Mouse (Mus musculus): ENCODE measurements around the gene Rnf126. TPM values are rescaled to one million over a fixed set of nuclear protein-coding genes. Genes with fewer than 3 reads are reported as not detected.
"Not testable (repeated sequence)": the region's sequence is repeated elsewhere in the genome, so short reads cannot be mapped to it uniquely, and the experiment has no call there.

The Rnf126 gene
- total RNA-seq, 1 experiment from 2014 or later: 59.5 TPM

- no peak for DNase-seq
Measured at GRCm38 (mm10) chr10:79765228-79765745, 1.5 kb downstream of the Rnf126 start.

GRCm38 (mm10) chr10:79764234-79764633 lies 2.5 kb downstream of the Rnf126 start:
- no peak for DNase-seq

DNA sequence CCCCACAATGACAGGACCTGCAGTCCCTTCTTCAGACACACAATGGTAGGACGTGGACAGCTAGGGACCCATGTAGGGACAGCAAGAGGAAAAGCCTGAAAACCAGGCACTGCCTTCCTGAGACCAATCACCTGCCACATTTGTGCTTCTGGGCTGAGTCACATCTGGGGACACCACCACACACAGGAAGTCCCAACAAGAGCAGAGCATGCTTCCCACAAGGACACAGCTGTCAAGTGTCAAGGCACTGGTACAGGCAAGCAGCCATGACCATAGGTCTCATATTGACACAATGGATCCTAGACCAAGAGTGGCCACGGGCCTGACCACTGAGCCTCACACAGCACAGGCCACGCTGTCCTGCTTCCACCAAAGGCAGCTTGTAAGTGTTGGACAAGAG lies 3.9 kb downstream of the Rnf126 start:
- no peak for DNase-seq

DNA sequence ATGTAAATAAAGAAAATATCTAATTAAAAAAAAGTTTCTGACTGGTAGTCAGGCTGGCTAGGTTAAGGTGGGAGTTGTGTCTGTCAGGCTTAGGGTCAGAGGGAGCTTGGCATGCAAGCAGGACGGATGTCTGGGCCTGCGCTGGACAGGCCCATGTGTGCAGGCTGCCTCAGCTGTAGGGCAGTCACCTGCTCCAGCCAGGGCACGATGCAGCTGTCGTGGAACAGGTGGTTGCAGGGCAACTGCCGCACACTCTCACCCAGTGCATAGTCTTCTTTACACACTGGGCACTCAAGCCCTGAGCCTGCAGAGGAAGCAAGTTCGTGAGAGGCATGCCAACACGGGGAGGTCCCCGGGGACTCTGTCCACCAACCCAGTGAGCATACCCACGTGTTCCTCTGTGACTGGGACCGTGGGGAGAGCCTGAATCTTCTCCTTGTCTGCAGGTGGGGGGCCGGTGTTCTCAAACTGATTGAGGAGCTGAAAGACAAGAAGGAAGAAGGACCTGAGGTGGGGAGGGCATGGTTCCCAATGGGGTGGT lies 6.1 kb downstream of the Rnf126 start:
- no peak for DNase-seq

DNA sequence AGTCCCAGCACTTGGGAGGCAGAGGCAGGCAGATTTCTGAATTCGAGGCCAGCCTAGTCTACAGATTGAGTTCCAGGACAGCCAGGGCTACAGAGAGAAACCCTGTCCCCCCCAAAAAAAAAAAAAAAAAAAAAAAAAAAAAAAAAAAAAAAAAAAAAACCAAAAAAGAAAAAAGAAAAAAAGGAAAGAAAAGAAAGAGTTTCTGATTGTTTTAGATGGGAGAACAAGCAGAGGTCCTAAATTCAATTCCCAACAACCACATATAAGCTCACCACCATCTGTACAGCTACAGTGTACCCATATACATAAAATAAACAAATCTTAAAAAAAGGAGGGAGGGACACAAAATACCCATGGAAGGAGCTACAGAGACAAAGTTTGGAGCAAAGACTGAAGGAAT lies 7.1 kb downstream of the Rnf126 start:
- not testable (repeated sequence) for DNase-seq

DNA sequence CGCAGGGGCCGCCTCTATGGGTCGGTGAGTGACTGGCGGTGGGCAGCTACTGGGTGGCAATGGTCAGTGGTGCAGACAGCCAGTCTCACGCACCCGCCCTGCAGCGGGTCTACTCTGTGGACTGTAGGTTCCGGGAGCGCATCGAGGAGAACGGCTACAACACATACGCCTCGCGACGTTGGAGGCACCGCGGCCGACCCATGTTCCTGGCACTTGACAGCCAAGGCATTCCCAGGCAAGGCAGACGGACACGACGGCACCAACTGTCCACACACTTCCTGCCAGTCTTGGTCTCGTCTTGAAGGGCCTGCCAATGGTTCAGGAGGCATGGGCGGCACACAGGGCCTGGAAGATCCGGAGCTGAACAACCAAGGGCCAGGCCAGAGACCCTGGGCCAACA lies 10.1 kb downstream of the Rnf126 start:
- no peak for DNase-seq

GRCm38 (mm10) chr10:79755854-79756253 lies 10.9 kb downstream of the Rnf126 start:
- no peak for DNase-seq

DNA sequence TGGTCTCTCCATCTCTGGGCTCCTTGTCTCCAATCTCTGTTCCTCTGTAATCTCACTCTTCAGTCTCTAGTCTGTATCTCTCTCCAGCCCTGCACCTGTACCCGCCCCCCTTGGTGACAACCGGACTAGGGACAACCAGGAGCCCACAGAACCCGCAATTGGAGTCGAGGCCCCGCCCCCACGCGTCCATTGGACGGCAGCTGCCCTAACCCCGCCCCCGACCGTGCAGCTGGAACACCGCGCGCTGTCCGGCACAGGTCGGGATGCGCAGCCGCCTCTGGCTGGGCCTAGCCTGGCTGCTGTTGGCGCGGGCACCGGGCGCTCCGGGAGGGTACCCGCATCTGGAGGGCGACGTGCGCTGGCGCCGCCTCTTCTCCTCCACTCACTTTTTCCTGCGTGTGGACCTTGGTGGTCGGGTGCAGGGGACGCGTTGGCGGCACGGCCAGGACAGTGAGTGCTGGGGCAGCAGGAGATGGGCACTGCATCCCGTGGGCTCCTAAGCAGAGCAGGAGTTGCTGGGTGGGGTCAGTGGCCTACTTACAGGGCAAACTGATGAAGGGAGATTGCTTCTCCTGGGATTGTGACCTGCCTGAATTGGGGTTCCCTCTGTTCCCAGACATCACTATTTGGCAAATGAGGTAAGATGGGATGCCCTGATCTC lies 11.8 kb downstream of the Rnf126 start, which contains the start of gene Fgf22:
Fgf22 (plus strand) TSS at position 221 of the 661 bp plus-strand sequence.
- DNase-seq: peak; percentile 85

GRCm38 (mm10) chr10:79748496-79748895 lies 18.3 kb downstream of the Rnf126 start:
- no peak for DNase-seq

- DNase-seq: no peak
Measured at GRCm38 (mm10) chr10:79746774-79747151, 20.0 kb downstream of the Rnf126 start.

- peak; percentile 92 for DNase-seq
Measured at GRCm38 (mm10) chr10:79745898-79746773, 20.6 kb downstream of the Rnf126 start, which contains the start of gene Polrmt. Polrmt (minus strand) TSS chr10:79746581.

DNA sequence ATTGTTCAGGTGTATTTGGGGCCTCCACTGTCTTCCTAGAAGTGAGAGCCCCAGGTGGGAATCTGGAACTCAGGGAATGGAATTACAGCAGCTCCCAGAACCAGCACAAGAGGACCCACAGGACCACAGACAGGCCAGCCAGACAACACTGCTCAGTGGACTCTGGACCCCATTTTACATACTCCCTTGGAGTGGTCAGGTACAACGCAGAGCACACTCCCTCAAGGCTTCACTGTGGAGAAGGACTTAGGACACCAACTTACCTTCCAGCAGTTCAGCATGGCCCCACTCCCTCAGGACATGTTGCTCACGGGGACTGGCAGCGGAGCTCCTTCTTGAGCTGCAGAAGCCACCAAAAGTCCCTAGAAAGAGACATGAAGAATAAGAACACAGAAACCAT lies 21.3 kb downstream of the Rnf126 start:
- no peak for DNase-seq

DNA sequence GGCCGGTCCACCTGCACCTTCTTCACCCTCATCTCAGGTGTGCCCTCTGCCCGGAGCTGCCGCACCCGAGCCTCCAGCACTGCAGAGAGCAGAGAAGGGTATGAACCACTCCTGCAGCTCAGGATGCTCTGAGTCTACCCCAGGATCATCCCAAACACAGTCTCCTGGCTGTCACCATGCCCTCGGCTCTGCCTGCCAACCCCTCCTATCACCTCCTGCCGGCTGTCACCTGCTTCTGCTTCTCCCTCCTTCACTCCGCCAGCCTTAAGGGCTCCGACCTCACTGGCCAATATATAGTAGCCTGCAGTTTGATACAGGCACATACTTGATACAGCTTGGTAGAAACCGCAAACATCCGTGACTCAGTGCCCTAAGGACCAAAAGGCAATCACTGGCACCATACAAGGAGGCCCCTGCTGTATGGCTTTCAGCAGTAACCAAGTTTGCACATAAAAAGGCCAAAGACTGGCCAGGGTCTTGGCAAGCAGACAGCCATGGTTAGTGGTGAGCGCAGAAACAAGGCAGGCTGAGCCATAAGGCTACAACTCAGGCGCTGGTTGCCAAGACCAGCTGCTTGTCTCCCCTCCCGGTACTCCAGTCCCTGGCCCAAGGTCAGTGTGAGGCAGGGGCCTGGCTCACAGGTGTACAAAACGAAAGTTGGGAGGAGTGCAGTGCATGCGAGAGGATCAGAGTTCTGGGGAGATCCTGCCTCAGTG lies 22.9 kb downstream of the Rnf126 start:
- DNase-seq: no peak

DNA sequence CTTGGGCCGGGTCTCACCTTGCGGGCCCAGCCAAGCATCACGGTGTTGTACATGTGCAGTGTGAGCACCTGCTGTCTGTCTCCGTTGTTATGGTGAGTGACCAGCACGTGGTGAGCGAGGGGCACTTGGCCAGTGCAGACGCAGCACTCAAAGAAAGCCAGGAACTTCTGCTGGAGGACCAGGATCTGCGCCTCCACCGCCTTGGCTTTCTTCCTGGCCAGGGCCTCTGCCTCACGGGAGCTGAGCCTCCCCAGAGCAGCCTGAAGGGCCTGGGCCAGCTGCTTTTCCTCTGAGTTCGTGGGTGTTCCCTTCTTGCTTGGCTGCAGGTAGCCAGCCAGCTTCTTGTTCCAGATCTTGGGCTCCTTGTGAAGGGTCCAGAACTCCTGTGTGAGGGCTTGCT lies 23.6 kb downstream of the Rnf126 start:
- no peak for DNase-seq

DNA sequence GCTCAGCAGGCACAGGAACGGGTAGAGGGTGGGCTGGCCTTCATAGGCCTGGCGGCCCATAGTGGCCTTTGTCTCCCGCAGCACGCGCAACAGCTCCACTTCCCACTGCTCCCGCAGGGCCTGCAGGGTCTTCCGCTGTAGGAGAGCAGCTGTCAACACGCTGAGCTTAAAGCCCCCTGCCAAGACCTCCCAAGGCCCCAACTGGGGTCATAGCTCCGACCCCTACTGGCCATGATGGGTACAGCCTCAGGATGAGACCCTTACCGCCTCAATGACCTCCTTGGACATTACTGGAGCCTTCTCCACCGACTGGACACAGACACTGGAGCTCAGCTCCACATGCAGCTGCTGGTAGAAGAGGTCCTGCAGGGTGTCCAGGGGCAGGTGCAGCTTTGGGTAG lies 25.9 kb downstream of the Rnf126 start:
- no peak for DNase-seq

DNA sequence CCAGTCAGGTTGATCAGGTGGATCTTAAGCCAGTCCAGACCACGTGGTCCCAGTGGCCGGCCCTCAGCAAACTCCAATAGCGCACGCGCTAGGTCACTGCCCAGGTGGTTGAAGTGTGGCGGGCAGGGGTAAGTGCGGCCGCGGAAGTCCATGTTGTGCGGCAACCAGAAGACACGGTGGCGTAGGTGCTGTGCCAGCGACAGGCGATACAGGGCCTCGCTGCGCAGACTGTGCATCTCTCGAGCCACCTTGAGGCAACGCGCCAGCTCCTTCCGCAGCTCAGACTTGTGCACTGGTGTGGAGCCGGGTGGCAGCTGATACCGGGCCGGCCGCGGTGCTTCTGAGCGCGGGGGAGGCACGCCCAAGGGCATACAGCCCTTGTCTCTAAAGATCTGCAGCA lies 27.5 kb downstream of the Rnf126 start:
- no peak for DNase-seq

- no peak for DNase-seq
Measured at GRCm38 (mm10) chr10:79738259-79738658, 28.5 kb downstream of the Rnf126 start.

DNA sequence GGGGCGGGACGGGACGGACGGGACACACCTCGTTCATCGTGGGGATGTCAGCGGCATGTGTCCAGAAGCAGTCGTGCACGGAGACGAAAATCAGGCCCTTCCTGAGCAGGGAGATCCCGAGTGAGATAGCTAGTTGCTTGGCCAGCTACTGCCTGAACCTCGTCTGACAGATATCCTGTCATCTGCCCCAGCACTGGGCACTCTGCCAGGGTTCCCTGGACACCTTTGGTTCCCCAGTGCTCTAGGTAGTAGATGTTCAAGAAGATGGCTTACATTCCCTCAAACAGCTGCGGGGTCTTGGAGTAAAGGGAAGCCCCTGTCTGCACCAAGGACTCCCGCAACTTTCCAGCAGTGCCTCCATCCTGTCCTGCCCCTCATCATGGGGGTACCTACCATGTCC lies 30.0 kb downstream of the Rnf126 start:
- peak; percentile 45 for DNase-seq

- peak; percentile 33 for DNase-seq
Measured at GRCm38 (mm10) chr10:79735361-79735760, 31.4 kb downstream of the Rnf126 start.

GRCm38 (mm10) chr10:79733847-79734246 lies 32.9 kb downstream of the Rnf126 start:
- no peak for DNase-seq

- peak; percentile 45 for DNase-seq
Measured at GRCm38 (mm10) chr10:79732500-79732899, 34.3 kb downstream of the Rnf126 start.

DNA sequence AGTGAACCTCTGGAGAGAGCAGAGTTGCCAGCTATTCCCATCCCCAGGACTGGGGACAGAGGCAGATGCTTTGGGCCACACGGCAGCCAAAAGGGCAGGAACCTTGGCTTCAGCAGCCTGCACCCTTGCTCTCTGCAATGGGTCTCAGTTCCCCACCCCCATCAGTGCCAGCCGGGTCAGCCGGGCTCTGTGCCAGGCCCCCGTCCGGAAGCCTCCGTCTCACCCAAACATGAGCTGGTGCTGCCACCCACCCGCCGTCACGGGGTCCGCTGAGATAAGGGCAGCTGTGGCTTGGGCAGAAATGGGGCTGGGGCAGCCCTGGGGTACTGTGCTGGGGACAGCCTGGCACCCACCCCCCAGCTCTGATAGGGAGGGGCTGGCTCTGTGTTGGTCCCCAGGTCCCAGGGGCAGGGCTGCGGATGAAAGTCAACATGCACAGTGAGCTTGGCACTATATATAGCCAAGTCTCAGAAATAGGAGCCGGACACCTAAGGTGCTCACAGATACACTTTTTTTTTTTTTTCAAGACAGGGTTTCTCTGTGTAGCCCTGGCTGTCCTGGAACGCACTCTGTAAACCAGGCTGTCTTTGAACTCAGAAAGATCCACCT lies 37.3 kb downstream of the Rnf126 start:
- DNase-seq: no peak

Measured in adrenal gland, postnatal 25 days (tissue).